Mouse (Mus musculus) spleen, postnatal 36 days (tissue): ENCODE data around the gene Ncoa5.

Experiments
- DNase-seq, 2 experiments: peaks; one replicate each; pipeline ENCODE4 v3.0.0; 2022; ENCODE audit warnings: low spot score in 2 of 2, mixed read lengths in 1 of 2

The Ncoa5 gene

DNA sequence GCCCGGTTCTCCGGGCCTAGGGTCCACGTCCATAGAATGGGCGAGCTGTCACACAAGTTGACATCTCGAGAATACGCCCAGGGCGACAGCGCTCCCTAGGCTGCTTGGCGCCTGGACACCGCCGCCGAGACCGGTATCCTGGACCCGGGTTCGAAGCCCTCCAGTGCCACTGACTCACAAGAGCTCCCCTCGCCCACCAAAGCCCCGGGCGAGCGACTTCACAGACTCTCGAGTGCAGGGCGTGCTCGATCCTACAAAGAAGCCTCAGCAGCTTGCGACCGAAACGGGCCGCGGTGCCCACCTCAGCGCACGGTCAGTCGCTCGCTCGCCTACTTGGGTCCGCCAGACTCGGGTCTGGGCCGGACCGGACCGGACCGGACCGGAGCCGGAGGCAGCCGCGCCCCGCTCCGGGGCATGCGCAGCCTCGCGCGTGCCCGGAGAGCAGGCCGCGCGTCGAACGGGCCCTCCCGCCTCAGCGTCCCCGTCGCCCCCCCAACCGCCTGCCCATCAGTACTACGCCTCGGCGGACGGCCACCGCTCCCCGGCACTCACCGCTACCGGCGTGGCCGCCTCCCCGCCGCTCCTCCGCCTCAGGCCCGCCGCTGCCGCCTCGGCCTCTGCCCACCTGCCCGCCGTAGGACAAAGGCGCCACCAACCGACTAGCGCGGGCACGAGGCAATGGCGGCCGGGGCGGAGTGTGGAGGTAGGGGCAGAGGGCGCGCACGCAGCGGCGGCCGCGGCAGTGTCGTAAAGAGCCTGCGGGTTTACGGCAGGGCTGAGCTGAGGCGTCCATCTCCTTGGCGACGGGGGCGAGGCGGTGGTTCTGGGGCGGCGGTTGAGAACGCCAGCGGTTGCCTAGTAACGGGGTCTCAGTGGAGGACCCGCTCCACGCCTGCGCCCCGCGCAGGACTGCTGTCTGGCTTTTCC lies at the start of gene Ncoa5:
Gene Ncoa5, minus strand, starts transcription at position 737 of the 927 bp plus-strand sequence.
- DNase-seq, result peak; percentile 96 to 97

DNA sequence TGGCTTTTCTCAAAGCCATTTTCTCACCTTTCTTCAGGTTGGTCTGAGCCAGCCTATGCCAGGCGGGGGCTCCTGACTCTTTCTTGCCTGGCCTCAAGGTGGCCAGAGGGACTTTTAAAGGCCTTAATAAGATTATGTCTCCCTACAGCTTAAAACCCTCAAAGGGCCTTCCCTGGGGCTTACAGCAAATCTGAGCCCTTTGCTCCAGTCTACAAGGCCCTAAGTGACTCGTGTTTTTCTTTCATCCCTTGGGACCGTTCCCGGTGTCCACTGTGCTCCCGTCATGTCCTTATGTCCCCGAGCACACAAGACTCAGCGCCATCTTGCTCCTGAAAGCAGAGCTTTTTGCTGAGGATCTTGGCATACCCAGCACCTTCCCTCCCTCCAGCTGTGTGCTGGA lies 46.6 kb upstream of the Ncoa5 start:
- no peak for DNase-seq

DNA sequence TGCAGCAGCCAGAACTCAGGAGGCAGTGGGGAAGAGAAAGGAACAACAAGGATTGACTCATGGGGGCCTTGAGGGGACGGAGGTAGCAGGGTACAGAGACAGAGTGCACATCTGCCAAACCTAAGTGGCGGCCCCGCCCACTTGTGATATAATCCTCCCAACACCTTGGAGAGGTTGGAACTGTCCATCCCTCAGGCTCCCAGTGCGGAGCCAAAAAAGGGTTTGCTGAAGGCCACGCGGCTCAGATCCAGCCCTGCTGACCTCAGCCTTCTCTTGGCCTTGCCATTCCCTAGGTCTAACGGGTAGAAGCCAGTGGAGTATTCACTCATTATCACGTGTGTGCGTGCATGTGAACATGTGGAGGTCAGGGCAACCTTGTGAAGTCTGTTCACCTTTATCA lies 46.0 kb upstream of the Ncoa5 start:
- DNase-seq, result no peak

DNA sequence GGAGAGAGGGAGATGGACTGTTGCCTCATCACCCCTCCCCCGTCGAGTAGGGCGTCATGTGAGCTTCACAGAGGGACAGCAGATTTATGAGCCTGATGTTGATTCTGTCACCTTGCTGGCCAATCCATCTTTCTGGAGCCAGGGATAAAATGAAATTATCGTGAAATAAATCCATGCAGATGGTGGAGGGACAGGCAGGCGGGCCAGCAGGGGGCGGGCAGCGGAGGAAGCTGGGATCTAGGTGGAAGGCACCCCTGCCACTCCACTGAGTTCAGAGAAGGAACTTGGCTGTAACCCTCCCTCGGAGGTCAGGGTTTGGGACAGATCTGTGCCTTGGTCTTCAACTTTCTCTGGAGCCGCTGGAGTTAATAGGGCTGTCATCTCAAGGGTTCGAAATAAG lies 43.9 kb upstream of the Ncoa5 start:
- no peak for DNase-seq

DNA sequence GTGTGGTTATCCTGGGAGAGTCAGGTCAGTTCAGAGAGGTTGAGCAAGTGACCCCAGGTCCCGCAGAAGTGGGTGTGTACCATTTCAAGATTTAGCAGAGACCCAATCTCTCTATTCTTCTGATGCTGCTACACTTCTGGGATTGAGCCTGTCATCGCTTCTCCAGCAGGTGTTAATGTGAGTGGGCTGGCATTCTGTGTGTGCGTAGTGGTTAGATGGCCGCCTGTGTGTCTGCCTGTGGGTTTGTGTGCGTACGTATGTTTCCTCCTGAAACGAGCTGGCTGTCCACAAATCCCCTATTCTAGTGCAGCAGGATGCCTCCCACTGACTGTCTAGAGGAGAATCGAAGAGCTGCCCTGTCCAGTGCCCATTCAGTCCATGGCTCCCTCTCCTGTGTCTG lies 43.4 kb upstream of the Ncoa5 start:
- DNase-seq, result no peak

DNA sequence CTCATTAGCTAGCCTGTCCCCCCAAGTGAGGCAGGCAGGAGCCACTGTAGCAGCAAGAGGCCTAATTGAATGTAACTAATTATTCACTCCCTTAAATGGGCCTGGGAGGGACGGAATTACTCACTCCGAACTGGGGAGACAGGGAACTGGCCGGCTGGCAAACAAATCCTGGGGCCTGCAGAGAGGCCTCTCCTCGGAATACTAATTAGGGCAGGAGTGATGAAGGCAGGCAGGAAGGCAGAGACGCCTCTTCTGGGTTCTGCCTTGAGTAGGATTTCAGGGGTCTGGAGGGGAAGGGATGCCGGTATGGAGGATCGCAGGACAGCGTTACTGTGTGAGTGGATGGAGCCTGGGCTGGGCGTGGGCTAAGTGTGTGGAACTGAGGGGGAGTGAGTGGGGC lies 42.4 kb upstream of the Ncoa5 start:
- no peak for DNase-seq

DNA sequence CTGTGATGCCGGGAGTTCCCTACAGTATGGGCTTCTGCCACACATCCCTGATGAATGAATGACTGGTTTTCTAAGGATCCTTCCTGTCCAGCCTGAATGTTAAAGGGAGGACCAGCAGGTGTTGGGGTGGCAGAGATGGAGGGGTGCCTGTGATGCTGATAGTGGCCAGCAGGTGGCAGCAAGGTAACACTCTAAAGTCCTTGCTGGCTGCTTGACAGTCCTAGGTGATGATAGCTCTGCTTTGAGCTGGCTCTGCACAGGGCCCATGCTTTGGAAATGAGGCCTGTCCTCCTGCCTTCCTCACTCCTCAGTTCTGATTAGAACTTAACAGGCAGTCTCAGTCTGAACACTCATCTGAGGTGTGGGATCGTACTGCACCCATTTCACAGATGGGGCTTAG lies 40.3 kb upstream of the Ncoa5 start:
- peak; percentile 62 to 63 for DNase-seq

DNA sequence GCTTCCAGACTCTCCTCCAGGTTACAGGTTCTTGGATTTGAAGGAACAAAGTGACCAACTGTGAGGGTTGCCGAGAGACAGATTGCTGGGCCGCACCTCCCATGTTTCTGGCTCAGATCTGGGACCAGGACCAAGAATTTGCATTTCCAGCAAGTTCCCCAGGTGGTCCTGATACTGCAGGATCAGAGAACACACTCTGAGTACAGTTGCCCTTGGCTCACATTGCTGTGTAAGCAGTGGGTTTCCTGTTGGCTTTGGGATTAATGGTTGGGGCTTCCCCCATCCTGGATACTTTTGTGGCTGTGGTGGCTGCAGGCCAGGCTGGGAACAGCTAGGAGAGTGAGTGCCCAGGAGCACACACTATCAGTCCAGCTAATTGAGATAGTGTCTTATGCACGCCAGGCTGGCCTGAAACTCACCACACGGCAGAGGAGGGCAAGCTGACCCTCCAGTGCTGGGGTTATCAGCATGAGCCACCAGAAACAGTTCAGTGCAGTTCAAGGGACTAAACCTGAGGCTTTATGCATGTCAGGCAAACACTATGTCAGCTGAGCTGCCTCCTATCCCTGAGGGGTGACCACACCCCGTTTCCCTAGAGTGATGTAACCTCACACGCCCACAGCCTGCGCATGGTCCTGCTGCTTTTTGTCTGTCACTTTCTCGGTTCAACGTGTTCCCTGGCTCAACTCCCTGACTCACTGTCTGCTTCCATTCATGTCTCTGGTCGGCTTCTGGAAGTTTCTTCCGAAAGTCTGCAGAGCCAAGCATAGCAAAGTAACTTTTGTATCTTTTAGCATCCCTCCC lies 39.6 kb upstream of the Ncoa5 start:
- DNase-seq, result no peak

DNA sequence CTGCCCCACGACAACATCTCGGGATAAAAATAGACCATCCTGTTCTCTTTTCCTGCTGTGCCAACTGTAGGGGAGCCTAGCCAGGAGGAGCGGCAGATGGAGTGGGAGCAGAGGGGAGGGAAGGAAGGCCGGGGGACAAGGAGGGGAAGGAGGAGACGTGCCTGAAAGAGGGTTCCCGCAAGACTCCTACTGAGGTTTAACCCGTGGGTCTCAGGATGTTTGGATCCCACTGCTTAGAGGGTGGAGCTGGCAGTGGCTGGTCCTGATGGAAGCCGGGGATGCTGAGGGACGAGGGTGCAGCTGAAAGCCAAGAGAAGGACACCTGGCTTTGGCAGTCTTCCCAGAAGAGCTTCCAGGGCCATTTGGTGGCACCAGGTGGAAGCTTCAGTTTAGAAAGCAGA lies 38.7 kb upstream of the Ncoa5 start:
- no peak for DNase-seq

DNA sequence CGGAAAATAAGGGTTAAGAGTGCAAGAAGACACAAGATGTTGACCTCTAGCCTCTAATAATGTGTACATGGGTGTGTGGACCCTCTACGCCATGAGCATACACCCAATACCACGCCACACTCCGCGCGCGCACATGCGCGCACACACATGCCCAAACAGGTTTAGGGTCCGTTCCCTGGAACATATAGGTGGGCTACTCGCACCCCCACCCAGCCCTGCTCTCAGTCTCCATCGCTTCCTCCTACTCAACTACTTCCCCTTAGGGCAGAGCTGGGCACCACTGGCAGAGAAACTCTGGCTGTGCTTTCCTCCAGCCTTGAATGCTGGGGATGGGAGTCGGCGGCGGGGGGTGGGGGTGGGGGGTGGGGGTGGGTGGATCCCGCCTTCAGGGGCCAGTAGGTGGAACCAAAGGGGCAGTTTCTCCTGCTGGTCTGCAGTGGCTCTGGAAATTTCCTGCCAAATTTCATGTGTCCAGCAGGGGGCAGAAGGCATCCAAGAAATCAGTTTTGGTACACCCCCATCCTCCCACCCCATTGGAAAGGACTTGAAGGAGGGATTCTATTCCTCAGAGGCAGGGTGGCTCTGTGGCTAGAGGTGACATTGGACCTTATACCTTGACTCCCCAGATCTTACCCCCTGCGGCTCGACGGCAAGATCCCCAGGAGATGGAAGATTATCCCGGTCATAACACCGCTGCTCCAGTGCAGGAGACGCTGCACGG lies 35.6 kb upstream of the Ncoa5 start:
- peak in 1 of 2 experiments; percentile 36 for DNase-seq

DNA sequence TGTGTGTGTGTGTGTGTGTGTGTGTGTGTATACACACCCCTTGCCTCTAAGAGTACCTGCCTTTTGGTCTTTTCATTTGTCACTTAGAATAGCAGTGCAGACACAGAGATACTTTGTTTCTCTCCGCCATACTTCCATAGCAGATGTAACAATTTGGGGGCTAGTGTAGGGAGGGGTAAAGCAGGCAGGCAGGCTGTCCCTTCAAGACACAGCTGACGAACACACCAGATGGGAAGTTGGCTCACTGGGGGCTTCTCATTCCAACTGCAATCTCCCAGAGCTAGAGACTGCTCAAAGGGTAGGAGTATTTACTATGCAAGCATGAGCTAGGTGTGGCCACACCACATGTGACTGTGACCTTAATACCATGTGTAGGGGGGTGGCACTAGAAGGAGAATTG lies 34.1 kb upstream of the Ncoa5 start:
- no peak for DNase-seq

DNA sequence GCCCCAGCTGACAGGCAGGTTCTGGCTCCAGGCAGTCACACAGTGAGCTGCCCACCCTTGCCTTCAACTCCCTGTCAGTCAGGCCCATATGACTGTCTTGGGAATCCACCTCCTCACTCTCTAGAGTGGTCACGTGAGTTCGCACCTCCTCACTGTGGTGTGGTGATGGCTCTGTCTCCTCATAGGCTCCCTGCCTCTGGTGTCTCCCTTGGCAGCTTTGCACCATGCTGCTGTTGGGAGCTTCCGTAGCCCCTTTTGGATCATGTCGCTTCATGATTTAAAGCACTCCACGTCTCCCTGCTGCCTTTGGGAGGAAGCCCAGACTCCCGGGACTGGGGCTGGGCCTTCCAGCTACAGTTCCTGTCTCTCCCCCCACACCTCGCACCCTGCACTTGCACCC lies 29.8 kb upstream of the Ncoa5 start:
- no peak for DNase-seq

DNA sequence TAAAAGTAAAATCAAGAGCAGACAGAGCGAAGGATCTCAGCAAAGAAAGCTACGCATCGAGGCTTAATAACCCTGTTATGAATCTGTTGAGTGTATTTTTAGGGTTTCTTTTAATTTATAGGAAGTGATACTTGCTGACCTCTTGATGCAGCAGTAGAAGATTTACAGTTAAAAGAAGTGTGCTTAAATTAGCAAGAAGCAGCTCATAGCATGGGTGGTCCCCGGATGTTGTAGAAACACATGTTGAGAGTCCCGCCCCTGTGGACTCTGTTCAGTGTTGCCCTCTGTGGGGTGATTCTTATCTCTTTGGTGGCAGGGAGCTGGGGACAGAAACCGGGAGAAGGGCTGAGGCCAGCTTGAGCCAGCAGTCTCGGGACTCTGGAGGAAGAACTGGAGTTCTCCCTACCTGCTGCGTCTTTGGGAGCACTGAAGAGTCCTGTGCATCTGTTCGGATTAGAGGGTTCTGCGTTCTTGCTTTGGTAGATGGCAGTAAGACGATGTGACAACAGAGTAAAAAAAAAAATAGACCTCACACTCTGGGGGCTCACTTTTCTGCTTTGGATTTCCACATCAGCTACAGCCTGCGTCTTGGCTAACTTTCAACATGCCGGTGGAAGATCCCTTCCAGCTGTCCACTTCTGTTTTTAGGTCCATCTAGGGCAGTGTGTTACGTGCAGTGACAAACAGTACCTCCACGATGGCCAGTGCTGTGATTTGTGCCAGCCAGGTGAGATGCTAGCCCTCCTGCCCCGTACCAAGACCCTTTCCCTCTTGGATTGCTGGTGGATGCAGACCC lies 27.2 kb upstream of the Ncoa5 start:
- DNase-seq, result peak; percentile 72 to 75

DNA sequence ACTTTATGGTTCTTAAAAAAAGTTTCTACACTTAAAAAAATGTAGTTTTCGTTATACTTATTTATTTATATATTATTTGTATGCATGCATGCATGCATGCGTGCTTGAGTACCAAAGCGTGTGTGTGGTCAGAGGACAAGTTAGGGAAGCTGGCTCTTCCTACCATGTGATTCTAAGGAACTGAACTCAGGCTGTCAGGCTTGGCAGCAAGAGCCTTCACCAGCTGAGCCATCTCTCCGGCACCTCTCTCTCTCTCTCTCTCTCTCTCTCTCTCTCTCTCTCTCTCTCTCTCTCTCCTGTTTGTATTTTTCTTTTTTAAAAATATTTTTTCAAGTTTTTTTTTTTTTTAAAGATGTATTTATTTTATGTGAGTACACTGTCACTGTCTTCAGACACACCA lies 25.3 kb upstream of the Ncoa5 start:
- DNase-seq, result no peak

DNA sequence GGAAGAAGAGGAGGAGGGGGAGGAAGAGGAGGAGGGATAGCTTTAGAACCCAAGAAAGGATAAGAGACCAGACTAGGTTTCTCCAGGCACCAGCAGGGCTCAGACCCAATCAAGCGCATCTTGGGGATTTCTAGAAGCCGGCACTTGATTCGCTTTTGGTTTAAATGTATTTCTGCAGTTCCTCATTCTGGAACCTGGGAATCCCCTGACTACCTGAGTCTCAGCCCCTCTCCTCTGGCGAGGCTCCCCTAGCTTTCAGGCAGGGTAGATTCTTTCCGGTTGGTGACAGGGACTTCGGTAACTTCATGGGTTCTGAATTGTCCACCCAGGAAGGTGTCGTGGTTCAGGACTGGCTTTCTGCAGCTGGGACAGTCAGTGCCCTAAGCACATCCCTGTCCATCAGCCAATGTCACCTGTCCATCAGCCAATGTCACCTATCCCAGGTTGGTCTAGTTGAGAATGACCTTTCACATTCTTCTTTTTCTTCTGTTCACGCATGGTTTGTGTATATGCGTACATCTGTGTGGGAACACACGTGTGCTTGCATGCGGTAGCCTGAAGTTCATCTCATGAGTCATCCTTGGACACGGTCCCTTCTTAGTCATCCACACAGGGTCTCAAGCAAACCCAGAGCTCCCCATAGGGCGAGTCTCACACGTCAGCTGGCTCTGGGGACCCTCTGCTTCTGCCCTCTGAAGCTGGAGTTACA lies 21.9 kb upstream of the Ncoa5 start:
- DNase-seq, result peak; percentile 80 to 82

DNA sequence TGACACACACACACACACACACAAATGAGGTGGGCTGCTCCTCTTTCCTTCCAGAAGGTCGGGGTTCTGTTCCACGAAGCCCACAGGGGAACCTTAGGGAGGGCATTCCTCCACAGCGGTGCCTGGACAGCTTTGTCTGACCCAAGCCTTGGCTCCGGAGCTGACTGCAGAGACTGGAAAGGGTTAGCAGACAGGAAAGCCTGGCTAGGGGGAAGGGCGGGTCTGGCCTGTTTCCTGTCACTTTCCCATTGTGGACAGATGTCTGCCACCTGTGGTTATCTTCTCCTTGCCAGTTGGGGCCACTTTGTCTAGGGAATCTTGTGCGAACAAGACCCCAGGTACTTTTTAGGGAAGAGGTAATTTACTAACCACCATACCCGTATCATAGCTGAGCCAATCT lies 21.2 kb upstream of the Ncoa5 start:
- DNase-seq, result peak; percentile 33 to 36

DNA sequence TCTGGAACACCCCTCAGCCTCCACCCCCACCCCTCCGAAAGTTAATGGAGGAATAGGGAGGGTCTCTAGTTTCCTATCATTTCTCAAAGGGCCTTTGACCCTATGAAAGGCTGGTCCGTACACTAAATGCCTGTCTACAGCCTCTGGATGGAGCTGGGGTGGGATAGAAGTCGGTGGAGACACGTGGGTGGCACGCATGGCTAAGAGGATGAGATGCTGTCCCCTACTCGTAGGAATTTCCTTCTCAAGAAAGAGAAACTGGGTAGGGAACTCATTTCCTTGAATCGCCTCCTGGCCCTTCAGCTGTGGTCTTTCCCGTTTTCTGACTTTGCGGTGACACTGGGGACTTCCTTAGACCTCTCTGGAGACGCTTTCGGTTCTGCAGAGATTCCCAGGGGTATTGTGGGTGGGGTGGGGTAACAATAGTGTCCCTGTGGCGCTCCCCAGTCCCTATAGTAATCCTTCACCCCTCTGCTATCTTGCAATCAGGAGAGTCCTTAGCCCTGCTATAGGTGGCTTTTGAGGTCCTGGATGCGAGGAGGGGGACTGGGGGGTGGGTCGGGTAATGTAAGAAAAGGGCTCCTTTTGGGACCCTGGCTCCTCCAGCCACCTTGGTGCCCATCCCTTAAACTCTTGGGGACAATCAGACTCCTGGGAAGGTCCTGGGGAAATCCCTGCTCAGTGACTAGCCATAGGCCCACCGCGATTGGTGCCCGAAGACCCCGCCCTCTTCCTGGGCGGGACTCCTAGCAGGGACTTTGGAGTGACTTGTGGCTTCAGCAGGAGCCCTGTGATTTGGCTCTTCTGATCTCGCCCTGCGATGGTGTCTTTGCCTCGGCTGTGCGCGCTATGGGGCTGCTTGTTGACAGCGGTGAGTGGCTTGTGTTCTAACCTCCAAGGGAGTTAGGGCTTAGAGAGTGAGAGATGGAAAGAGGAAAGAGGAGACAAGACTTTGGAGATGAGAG lies 20.5 kb upstream of the Ncoa5 start, which contains the start of gene Cd40:
Gene Cd40, plus strand, starts transcription at position 740 of the 965 bp plus-strand sequence.
- DNase-seq, result peak; percentile 87 to 89

DNA sequence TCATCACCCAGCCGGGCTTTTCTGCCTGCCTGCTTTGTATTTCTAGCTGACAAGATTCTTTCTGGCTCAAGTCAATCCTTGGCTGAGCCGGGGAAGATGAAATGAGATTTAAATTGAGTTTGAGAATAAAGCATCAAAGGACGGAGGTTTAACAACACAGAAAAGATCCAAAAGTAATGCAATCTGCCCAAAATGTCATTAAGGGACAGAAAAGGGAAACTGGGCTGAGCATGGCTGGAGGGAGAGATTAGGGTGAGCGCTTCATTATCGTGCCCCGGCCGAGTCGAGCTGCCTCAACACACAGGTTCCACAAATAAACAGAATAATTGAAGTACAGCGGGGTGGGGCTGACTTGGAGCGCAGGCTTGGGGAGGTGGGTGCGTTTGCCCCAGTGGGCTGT lies 16.9 kb upstream of the Ncoa5 start:
- DNase-seq, result no peak

DNA sequence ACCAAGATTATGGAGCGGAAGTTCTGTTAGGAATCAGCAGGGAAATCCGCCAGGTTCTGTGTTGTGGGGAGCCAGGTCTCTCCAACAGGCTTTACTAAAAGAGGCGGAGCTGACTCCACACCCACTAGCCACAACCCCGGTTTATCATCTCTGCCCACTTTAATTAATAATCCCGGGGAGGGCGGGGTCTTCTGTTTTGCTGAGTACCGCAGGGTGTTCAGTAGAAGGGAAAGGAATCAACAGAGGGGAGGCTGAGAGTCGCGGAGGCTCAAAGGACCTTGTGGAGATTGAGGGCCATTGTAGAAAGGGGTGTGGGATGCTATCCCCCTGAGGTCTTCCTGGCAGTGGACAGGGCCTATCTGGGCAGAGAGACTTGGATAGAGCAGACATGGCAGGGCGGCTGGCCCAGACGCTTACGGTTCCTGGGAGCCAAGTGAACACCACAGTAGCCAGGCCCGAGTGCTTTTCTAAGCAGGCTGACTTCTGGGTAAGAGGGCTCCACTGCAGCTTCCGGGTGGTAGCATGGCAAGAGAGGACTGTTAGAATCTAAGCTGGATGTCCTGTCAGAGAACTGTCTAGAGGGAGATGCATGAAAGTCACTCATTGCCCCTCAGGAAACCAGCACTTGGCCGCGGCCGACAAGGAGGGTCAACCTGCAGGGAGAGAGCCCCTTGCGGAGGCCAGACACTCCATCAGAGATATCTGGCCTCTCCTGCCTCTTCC lies 16.3 kb upstream of the Ncoa5 start:
- DNase-seq, result no peak
